Mouse (Mus musculus) liver, embryonic 14.5 days (tissue): ENCODE measurements around the gene Tmem132a.

Experiments used
- CTCF ChIP-seq: IDR thresholded peaks from 2 replicates; pipeline ENCODE4 v1.5.1; 2016; ENCODE audit warnings: antibody characterized with exemption, low read depth, control low read depth
- EP300 ChIP-seq: IDR thresholded peaks from 2 replicates; pipeline ENCODE4 v1.6.1; 2016; ENCODE audit warnings: antibody characterized with exemption, low read depth

- TF ChIP-seq EP300 (no peak), CTCF (no peak)
These were observed 25.5 kb downstream of the Tmem132a start for GRCm38 (mm10) chr19:10844206-10844605.
